Mouse (Mus musculus) spleen, embryonic (tissue): Measurements from ENCODE around the gene Osbpl9.

Experiments
- CTCF ChIA-PET: fragments of 350-600 bp; sonication (Branson Sonifier 250); formaldehyde crosslinking; loops from one replicate; lab custom pipeline; 2022; lab: Charles Lee

Gene Osbpl9

DNA sequence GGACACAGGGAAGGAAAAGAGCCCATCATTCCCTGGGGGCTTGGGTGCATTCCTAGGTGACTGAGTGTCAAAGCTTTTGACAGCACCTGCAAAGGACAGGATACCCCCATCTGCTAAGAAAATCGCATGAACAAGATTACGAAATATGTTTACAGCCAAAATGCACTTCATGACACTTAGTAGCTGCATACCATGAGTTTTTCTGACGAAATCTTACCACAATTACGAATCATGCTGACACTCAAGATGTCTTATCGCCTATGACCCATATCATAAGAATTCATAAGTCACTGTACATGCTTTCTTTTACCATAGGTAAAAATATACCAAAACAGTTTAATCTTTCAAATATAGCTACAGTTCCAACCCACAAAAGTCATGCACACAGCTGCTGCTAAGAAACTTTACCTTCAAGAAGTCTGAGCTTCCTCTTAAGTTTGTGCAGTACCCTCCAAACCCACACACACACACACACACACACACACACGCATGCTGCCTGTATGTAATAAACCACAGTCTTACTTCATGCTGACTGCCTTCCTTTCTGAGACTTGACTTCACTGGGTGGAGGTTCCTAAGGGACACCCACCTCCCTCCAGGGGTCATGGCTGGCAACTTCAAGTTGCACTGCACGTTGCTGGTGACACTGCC is 65.5 kb downstream of the Osbpl9 start:
- CTCF ChIA-PET, result interaction anchor here (1.3 kb wide), 1 partner anchor 17 kb away, joined by 3 read pairs; no protein-coding TSS in a partner anchor

DNA sequence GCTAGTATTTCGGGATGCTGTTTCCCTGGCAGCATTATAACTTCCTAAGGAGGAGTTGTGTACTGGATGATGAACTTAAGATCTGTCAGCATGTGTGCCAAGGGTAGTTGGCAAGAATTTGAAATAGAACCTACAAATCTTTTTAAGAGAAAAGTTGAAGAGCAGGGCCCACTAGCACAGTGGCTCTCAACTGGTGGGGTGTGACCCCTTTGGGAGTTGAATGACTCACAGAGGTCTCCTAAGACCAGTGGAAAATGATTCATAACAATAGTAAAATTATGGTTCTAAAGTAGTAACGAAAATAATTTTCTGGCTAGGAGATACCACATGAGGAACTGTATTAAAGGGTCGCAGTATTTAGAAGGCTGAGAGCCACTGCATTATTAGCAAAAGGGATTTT is 67.1 kb downstream of the Osbpl9 start:
- CTCF ChIA-PET, result no interaction called here

DNA sequence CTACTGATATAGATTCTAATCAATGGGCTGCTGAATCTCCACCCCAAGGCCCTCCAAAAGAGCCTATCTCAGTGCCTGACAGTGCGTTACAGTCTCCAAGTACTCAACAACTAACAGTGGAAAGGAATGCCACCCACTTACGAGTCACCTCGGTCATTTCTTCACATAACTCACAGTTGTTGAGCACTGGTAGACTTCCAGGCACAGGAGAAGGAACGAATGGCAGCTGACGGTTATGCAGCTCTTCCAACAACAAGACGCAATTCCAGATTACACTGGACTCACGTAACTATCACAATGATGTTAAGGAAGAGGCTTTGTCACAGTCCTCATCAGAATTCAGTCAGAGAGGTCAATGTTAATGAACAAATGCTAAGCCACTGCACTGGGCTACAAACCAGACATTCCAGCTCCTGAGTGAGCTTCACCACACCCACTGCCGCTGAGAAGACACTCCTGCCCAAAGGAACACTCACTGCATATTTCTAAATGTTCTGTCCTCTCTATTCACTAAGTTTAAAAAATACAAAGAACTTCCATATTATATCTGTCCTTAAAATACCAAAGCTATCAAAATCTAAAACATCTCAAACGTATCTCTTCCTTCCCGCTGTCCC is 70.7 kb downstream of the Osbpl9 start:
- CTCF ChIA-PET, result no interaction called here

DNA sequence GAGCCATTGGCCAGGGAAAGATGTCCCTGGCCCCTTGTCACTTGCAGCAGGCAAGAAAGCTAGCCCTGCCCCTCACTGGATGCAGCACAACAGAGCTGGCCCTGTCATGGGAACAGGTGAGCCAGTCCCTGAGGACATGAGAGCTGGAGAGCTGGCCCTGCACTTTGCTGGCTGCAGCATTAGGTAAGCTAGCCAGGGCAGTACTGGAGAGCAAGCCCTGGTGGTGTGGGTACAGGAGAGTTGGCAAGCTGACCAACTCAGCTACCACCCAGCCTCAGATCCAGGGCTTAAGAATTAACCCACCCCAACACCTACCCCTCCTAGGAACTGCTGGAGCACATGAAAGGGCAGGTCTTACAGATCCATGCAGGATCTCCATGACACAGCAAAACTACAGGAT is 73.1 kb downstream of the Osbpl9 start:
- CTCF ChIA-PET, result interaction anchor here (0.6 kb wide), 1 partner anchor 59 kb away, joined by 3 read pairs; no protein-coding TSS in a partner anchor

DNA sequence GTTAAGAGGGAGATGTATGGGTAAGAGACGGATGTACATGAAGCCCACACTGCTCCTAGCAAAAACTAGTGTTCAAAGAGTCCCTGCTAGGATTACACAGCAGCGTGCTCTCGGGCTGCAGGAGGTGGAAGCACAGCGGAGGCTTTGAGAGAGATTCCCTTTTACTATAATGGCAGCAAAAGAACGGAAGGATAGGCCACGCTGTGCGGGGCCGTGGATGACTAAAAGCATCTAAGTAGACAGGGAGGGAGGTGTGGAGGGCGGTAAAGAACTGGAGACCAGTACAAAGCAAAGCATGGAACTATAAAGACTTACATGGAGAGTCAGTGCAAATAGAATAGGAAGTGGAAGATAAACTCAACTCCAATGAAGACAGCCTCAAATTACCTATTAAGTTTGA is 74.1 kb downstream of the Osbpl9 start:
- CTCF ChIA-PET, result no interaction called here

DNA sequence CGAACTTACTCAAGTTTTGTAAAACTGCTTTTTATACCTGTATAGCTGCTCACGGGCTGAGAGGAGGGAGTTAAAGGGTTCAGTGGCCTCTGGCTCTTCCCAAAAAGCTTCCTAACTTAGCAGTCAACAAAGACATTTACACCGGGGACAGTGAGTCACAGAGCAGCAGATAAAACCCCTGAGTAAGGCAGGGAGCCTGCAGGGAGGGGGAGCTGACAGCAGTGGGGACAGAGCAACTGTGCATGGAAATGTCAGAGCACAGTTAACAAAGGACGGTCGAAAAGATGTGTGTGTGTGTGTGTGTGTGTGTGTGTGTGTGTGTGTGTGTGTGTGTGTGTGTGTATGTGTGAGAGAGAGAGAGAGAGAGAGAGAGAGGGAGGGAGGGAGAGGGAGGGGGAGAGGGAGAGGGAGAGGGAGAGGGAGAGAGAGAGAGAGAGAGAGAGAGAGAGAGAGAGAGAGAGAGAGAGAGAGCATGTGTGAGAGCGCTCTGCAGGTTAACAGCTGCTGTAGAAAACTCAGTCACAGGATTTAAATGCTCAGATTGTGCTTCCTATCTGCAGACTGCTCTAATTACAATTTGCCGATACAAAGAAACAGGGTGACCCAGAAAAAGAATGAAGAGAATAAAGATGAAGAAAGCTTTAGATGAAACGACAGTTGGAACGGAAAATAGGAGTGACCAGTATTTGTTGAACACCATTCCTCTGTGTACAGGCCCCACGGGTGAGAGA is 75.1 kb downstream of the Osbpl9 start:
- CTCF ChIA-PET, result no interaction called here

DNA sequence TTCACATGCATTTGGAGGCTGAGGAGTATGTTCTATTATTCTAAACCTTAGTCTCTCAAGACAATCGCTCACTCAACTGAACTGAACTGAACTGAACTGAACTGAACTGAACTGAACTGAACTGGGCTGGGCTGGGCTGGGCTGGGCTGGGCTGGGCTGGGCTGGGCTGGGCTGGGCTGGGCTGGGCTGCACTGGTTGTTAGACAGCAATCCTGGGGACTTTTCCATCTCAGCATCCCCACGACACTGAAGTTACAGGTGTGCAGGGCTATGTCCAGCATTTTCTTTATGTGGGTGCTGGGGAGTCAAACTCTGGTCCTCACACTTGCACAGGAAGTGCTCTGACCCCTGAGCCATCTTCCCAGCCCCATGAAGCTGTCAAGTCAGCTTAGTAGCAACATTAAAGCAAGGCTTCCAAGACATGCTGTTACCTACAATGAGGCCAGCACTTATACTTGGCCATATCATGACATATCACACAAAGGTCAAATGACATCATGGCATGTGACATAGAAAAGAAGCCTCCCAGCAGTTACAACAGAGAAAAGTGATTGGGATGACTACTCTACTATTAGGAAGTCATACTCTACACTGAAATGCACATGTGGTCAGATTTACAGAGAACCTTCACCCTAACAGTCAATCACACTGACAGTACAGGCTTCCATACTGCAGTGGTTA is 76.2 kb downstream of the Osbpl9 start:
- CTCF ChIA-PET, result no interaction called here

DNA sequence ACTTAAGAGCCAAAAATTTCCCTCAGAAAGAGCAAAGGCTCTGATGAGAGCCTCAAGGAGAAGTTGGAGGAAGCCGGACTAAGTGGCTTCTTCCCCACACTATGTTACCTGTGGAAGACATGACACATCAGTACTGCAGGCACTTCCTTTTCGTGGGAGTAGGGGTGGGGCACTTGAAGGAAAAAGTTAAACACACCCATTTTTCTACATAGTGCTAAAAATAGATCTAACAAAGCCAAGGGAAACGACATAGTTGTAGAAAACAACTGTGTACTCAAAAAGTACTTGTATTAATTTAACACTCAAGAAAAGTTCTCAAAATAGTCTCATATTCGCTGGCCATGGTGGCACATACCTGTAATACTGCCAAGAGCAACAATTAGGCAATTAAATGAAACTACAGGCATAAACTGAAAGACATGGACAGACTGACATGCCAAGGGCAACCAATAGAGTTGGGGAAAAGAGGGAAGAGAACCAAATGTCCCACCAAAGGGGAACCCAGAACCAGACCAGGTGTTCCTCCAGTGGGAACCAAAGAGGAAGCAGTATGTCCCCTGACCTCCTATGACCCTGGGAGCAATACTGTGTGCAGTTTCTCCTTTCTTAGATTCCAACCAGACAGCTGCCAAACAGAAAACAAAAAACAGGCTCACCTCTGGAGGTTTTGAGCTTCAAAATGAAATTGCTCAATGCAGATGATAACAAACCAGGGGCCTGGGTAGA is 79.1 kb downstream of the Osbpl9 start:
- CTCF ChIA-PET, result no interaction called here

DNA sequence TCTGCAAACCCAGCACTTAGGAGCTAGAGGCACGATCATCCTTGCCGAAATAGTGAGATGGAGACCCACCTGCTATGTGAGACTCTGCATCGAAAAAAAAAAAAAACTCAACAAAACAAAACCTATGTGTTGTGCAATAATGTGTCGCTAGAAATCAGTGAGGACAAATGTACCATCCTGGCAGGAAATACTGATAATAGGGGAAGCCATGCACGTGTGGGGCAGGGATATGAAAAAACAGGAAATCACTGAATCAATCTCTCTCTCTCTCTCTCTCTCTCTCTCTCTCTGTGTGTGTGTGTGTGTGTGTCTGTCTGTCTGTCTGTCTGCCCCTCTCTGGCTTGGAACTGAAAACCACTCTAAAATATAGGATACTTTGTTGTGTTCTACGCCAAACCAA is 81.3 kb downstream of the Osbpl9 start:
- CTCF ChIA-PET, result interaction anchor here (1.3 kb wide), 1 partner anchor 15 kb away, joined by 3 read pairs; no protein-coding TSS in a partner anchor

DNA sequence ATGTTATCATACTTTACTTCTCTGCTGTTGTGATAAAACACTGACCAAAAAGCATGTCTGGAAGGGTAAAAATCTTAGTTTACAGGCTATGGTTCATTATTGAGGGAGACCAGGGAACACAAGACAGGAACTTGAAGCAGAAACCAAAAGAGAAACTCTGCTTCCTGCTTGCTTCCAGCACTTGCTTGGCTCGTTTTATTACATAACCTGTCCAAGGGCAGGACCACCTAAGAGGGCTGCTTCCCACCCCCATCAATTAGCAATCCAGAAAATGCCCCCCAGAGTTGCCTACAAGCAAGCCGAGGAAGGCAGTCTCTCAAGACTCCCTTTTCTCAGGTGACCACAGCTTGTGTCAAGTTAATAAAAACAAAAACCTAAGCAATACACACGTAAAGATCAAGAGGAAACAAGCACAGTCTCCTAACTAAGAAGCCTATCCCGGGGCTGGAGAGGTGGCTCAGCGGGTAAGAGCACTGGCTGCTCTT is 82.4 kb downstream of the Osbpl9 start:
- CTCF ChIA-PET, result interaction anchor here (1.3 kb wide), 1 partner anchor 16 kb away, joined by 3 read pairs; no protein-coding TSS in a partner anchor

DNA sequence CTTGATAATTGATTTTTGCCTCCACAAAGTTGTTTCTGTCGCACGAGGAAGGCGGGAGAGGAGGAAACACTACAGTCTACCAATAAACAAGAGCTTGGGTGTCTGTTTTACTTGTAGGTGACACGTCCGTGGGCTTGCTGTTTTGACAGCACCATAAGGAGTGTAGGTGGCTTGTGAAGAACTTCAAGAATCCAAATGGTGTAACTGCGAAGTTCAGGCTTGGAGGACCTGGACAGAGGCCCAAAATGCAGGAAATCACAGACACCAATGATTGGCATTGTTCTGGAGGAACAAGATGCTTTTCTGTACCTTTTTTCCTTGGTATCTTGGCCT is 83.8 kb downstream of the Osbpl9 start:
- CTCF ChIA-PET, result no interaction called here

DNA sequence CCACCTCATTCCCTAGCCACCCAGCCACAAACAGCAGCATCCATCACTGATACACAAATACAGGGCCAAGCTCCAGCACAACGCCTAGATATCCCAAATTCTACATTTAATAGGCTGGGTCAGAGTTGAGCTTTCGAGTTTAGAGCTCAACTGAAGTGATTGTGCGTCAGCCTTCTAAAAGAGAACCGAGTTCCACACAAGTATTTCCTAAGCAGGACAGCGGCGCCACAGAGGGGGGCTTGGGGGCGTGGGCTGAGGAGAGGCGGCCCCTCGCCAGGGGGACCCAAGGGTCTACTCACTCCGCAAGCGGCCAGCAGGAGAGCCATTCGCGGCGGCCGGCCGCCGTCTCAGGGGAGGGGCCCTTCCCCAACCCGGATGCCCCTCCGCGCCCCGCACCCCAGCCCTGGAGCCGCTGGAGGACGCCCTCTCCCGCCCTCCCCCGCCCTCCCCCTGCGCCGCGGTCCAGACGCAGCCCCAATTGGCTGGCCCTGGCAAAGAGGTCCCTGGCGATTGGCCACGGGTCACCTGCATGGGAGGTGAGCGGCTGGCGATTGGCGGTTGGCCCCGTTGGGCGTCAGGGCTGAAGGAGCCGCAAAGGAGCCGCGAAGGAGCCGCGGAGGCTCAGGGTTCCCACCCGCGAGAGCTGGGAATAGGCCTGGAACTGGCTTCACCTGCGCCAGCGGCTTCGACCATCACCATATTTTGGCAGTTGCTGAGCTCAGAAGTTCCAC is 84.3 kb downstream of the Osbpl9 start:
- CTCF ChIA-PET, result interaction anchor here (0.6 to 0.7 kb wide), 2 partner anchors 37 to 186 kb away, joined by 3 to 6 read pairs; no protein-coding TSS in a partner anchor

DNA sequence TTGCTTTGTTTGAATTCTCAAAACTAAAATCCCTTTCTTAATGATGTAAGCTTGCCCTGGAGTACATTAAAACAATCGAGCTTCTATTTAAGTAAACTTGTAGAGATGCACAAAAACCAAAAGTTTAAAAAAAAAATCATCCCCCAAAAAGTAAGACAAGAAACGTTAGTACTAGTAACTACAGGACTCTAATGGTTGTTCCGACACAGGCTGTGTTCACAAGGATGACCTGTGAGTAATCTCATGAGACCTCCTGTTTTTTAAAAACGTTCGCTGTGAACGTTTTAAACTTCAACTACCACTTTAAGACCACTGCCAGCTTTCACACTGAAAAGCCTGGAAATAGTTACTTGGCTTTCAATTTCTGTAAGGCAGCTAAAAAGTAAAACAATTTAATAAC is 85.1 kb downstream of the Osbpl9 start:
- CTCF ChIA-PET, result interaction anchor here (0.7 kb wide), 1 partner anchor 13 kb away, joined by 3 read pairs; no protein-coding TSS in a partner anchor

DNA sequence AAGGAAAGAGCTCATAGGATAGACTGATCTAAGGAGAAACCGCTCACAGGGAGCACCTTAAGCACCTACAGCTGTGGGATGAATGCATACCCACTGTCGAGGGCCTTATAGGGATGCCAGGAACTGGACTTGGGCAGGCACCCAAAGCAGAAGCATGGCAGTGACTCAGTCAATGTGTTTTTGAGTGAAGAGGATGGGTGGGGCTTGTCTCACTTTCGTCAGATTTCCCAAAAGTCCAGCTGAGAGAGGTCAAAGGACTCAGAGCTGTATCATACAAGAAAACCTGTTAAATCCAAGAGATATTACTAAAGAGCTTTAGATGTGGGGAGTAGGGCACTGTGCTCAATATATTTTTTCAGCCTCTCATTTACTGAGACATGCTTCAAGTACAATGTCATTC is 85.6 kb downstream of the Osbpl9 start:
- CTCF ChIA-PET, result interaction anchor here (0.7 kb wide), 1 partner anchor 13 kb away, joined by 3 read pairs; no protein-coding TSS in a partner anchor

DNA sequence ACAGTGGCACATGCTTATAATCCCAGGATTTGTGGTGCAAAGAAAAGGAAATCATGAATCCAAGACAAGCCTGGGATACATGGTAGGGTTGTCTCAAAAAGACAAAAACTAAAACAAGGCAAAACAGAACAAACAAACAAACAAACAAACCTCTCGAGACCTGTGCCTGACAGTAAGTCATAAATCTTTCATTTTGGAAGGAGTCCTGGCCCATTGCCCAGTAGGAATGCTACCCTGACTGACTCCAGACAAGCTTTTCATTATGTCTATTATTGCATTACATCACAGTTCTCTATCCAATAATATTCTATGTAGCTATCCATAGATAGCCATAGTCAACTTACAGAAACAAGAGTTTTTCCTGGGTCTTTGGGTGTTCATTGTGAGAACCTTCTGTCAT is 86.3 kb downstream of the Osbpl9 start:
- CTCF ChIA-PET, result interaction anchor here (0.7 kb wide), 1 partner anchor 29 kb away, joined by 4 read pairs; no protein-coding TSS in a partner anchor

DNA sequence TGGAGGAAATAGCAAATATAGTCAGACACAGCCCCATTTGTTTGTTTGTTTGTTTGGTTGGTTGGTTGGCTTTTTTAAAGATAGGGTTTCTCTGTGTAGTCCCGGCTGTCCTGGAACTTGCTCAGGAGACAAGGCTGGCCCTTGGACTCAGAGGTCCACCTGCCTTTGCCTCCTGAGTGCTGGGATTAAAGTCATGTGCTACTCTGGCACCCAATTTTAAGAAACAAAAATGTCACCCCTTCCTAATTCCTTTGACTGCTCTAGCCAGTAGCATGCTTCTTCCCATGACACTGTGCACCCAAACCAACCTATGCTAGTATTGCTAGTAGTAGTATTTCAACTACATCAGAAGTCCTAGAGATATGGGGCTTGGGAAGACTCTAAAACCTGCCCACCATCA is 87.8 kb downstream of the Osbpl9 start:
- CTCF ChIA-PET, result no interaction called here

DNA sequence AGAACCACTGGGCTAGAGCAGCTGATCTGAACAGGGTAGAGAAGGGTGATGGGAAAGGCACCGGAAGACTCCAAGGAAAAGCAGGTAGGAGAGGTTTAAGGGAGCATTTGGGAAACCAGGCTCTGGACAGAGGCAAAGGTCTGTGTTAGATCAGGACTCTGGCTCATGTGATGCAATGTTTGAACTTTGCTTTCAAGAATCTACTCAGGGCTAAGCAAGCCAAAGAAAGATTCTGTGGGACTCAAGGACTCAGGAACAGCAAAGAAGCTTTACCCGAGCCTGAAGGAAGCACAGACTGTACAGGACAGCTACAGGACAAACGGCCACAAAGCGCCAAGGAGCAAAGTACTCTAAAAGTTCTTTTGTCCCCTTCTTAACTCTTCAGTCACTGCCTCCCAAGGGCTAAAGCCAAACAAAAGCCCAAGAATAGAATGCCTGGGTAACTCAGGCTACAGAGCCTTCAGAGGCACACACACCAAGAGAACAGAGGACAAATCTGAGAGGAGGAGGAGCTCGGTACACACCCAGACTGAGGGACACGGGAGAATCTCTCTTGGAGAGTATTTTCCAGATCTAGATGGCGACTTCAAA is 89.1 kb downstream of the Osbpl9 start:
- CTCF ChIA-PET, result no interaction called here

DNA sequence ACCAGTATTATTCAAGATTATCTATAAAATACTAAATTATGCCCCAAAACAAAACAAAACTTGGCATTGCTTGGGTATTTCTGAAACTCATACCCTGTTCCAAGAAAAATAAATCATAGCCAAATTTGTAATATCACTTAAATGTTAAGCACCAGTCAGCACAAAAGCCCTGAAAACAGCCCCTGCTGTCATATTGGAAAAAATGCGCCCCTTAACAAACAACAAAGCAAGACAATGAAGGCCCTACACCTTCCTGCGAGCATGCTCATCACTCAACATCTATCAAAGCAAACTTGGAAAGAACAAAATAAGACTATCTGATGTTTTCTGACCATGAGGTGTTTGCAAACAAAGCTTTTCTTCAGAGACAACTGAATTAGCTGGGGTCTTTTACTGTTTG is 91.1 kb downstream of the Osbpl9 start:
- CTCF ChIA-PET, result interaction anchor here (0.6 kb wide), 1 partner anchor 11 kb away, joined by 6 read pairs; no protein-coding TSS in a partner anchor

DNA sequence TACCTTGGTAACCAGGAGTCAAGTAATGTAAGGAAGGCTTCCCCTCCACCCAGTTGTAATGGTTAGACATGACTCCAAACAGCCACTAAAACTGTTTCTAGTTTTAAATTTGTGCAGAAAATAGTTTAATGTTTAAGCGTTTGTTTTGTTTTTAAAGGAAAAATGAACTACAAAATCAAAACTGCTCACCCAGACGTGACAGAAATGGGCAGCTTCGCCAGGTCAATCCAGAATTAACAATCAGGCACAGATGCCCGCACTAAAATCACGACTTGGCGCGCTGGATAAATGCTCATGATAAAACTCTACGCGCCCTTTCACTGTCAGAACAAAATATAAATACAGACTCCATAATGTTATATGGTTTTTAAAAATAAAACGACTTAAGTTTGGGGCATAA is 92.4 kb downstream of the Osbpl9 start:
- CTCF ChIA-PET, result no interaction called here

DNA sequence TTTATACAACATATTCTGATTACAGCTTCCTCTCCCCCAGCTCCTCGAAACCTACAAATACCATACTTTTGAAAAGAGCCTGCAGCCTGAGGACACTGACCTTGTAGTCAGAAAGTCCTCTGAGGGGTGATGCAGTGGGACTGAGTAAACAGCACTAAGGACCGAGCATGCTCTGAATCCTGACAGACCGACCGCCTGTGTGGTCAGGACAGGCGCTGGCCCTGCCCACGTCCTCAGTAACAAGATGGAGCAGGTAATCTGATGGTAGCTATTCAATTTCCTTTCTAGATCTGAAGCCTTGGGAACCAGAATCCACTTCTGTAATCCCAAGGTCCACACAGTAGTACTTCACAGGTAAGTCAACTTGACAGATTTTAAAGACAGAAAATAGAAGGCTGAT is 93.1 kb downstream of the Osbpl9 start:
- CTCF ChIA-PET, result no interaction called here
